Mouse (Mus musculus): ENCODE results near the gene Tubb4b. TPM values are rescaled to one million over a fixed set of nuclear protein-coding genes. Genes with fewer than 3 reads are reported as not detected.

Tubb4b gene
- polyA plus RNA-seq, 1 experiment from 2014 or later = 528 TPM

GRCm38 (mm10) chr2:25231038-25231437 is 6.5 kb upstream of the Tubb4b start:
- no peak overlapping the region for H3K27ac ChIP-seq (ENCODE audit: low read depth, low read length)
- WGBS = 54% methylated on average over 12 of the region's 12 CpGs
- H3K9ac ChIP-seq (ENCODE audit: low read length) = no peak overlapping the region
- no peaks in the 10 kb centered on the region for H3K9me3 ChIP-seq (ENCODE audit: control insufficient read depth, low read length)
- H3K4me3 ChIP-seq (ENCODE audit: low read depth, low read length) = no peak overlapping the region
- ATAC-seq (ENCODE audit: insufficient read depth, low FRiP score, low TSS enrichment) (no peak), DNase-seq (ENCODE audit: low spot score) (no peak)
- no peaks in the 10 kb centered on the region for H3K4me1 ChIP-seq (ENCODE audit: control insufficient read depth, insufficient read depth, low read length)
- no peaks in the 10 kb centered on the region for H3K36me3 ChIP-seq (ENCODE audit: control insufficient read depth, insufficient read depth, low read length)
- H3K27me3 ChIP-seq (ENCODE audit: control insufficient read depth, insufficient read depth, low read length) = no peaks in the 10 kb centered on the region
- H3K4me2 ChIP-seq (ENCODE audit: low read depth) = no peak overlapping the region

DNA sequence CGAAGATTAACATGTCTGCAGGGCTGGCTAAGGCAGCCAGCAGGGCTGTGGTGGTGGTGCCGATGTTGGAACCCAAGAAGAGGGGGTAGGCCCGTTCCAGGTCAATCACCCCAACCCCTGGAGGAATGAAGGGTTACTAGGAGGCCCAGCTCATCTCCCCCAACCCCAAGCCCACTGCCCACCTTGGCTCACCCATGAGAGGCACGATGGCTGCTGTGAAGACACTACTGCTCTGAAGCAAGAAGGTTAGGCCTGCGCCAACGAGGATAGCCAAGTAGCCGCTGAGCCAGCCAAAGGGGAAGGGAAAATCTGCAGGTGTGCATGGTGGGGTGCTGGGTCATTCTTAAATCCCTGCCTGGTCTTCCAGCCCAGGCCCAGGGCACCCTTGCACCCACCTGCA is 6.1 kb upstream of the Tubb4b start:
- Histone ChIP-seq H3K9ac (ENCODE audit: low read length) (no peak overlapping the region), H3K27me3 (ENCODE audit: control insufficient read depth, insufficient read depth, low read length) (no peaks in the 10 kb centered on the region), H3K4me3 (ENCODE audit: low read depth, low read length) (no peak overlapping the region), H3K4me1 (ENCODE audit: control insufficient read depth, insufficient read depth, low read length) (peaks cover under 1% of the 10 kb centered on the region; the same call in 1 of the 2 replicates), H3K27ac (ENCODE audit: low read depth, low read length) (no peak overlapping the region), H3K9me3 (ENCODE audit: control insufficient read depth, low read length) (no peaks in the 10 kb centered on the region), H3K36me3 (ENCODE audit: control insufficient read depth, insufficient read depth, low read length) (no peaks in the 10 kb centered on the region), H3K4me2 (ENCODE audit: low read depth) (no peak overlapping the region)
- WGBS = 91% methylated on average over 7 of the region's 7 CpGs
- no peak for DNase-seq (ENCODE audit: low spot score)
- no peak for ATAC-seq (ENCODE audit: insufficient read depth, low FRiP score, low TSS enrichment)

GRCm38 (mm10) chr2:25229582-25229981 is 5.1 kb upstream of the Tubb4b start:
- no peaks in the 10 kb centered on the region for H3K27me3 ChIP-seq (ENCODE audit: control insufficient read depth, insufficient read depth, low read length)
- no peaks in the 10 kb centered on the region for H3K9me3 ChIP-seq (ENCODE audit: control insufficient read depth, low read length)
- no peak overlapping the region for H3K27ac ChIP-seq (ENCODE audit: low read depth, low read length)
- H3K4me1 ChIP-seq (ENCODE audit: control insufficient read depth, insufficient read depth, low read length) = peaks cover 5% of the 10 kb centered on the region; the same call in 1 of the 2 replicates
- H3K4me2 ChIP-seq (ENCODE audit: low read depth) = no peak overlapping the region
- no peak for ATAC-seq (ENCODE audit: insufficient read depth, low FRiP score, low TSS enrichment)
- no peak overlapping the region for H3K4me3 ChIP-seq (ENCODE audit: low read depth, low read length)
- no peaks in the 10 kb centered on the region for H3K36me3 ChIP-seq (ENCODE audit: control insufficient read depth, insufficient read depth, low read length)
- no peak for DNase-seq (ENCODE audit: low spot score)
- H3K9ac ChIP-seq (ENCODE audit: low read length) = no peak overlapping the region
- 83% methylated on average over 5 of the region's 5 CpGs for WGBS

GRCm38 (mm10) chr2:25228995-25229530 is 4.6 kb upstream of the Tubb4b start:
- peaks cover 5% of the 10 kb centered on the region; the same call in 1 of the 2 replicates for H3K4me1 ChIP-seq (ENCODE audit: control insufficient read depth, insufficient read depth, low read length)
- no peak overlapping the region for H3K4me2 ChIP-seq (ENCODE audit: low read depth)
- DNase-seq (ENCODE audit: low spot score) (no peak), ATAC-seq (ENCODE audit: insufficient read depth, low FRiP score, low TSS enrichment) (no peak)
- no peaks in the 10 kb centered on the region for H3K9me3 ChIP-seq (ENCODE audit: control insufficient read depth, low read length)
- 0 out of 2 replicates have a peak overlapping the region, but pooled peaks have one; percentile 4 for H3K4me3 ChIP-seq (ENCODE audit: low read depth, low read length)
- H3K9ac ChIP-seq (ENCODE audit: low read length) = no peak overlapping the region
- WGBS = 70% methylated on average over 6 of the region's 6 CpGs
- no peak overlapping the region for H3K27ac ChIP-seq (ENCODE audit: low read depth, low read length)
- no peaks in the 10 kb centered on the region for H3K27me3 ChIP-seq (ENCODE audit: control insufficient read depth, insufficient read depth, low read length)
- no peaks in the 10 kb centered on the region for H3K36me3 ChIP-seq (ENCODE audit: control insufficient read depth, insufficient read depth, low read length)

- Histone ChIP-seq H3K4me1 (ENCODE audit: control insufficient read depth, insufficient read depth, low read length) (peaks cover 7% of the 10 kb centered on the region), H3K4me2 (ENCODE audit: low read depth) (0 out of 2 replicates have a peak overlapping the region, but pooled peaks have one; percentile 27), H3K9me3 (ENCODE audit: control insufficient read depth, low read length) (no peaks in the 10 kb centered on the region), H3K4me3 (ENCODE audit: low read depth, low read length) (0 out of 2 replicates have a peak overlapping the region, but pooled peaks have one; percentile 4), H3K27ac (ENCODE audit: low read depth, low read length) (no peak overlapping the region), H3K9ac (ENCODE audit: low read length) (no peak overlapping the region), H3K36me3 (ENCODE audit: control insufficient read depth, insufficient read depth, low read length) (no peaks in the 10 kb centered on the region), H3K27me3 (ENCODE audit: control insufficient read depth, insufficient read depth, low read length) (no peaks in the 10 kb centered on the region)
- WGBS = under 1% methylated on average over 7 of the region's 7 CpGs
- DNase-seq (ENCODE audit: low spot score) (peak; percentile 83), ATAC-seq (ENCODE audit: insufficient read depth, low FRiP score, low TSS enrichment) (no peak)
Measured at GRCm38 (mm10) chr2:25228431-25228889, 4.0 kb upstream of the Tubb4b start.

DNA sequence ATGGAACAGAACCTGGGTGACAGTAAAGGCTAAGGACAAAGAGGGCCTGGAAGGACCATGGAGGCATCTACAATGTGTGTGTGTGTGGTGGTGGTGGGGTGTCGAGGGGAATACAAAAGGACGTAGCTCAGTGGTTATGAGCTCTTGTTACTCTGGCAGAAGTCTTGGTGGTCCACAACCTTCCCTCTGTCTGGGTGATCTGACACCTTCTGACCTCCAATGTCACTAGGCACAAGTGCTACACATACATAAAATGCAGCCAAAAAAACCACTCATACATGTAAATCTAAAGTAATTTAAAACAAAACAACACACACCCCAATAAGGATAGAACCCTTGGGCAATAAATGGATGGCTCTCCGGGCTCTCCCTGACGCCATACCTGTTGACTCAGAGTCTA is 2.9 kb upstream of the Tubb4b start:
- H3K36me3 ChIP-seq (ENCODE audit: control insufficient read depth, insufficient read depth, low read length) = no peaks in the 10 kb centered on the region
- no peaks in the 10 kb centered on the region for H3K27me3 ChIP-seq (ENCODE audit: control insufficient read depth, insufficient read depth, low read length)
- 87% methylated on average over 4 of the region's 4 CpGs for WGBS
- no peak overlapping the region for H3K4me3 ChIP-seq (ENCODE audit: low read depth, low read length)
- no peak overlapping the region for H3K9ac ChIP-seq (ENCODE audit: low read length)
- H3K9me3 ChIP-seq (ENCODE audit: control insufficient read depth, low read length) = no peaks in the 10 kb centered on the region
- ATAC-seq (ENCODE audit: insufficient read depth, low FRiP score, low TSS enrichment) (no peak), DNase-seq (ENCODE audit: low spot score) (no peak)
- no peak overlapping the region for H3K27ac ChIP-seq (ENCODE audit: low read depth, low read length)
- no peak overlapping the region for H3K4me2 ChIP-seq (ENCODE audit: low read depth)
- H3K4me1 ChIP-seq (ENCODE audit: control insufficient read depth, insufficient read depth, low read length) = peaks cover 11% of the 10 kb centered on the region

GRCm38 (mm10) chr2:25226864-25227263 is 2.4 kb upstream of the Tubb4b start:
- Histone ChIP-seq H3K4me2 (ENCODE audit: low read depth) (no peak overlapping the region), H3K9me3 (ENCODE audit: control insufficient read depth, low read length) (no peaks in the 10 kb centered on the region), H3K4me1 (ENCODE audit: control insufficient read depth, insufficient read depth, low read length) (peaks cover 11% of the 10 kb centered on the region), H3K27me3 (ENCODE audit: control insufficient read depth, insufficient read depth, low read length) (no peaks in the 10 kb centered on the region), H3K36me3 (ENCODE audit: control insufficient read depth, insufficient read depth, low read length) (no peaks in the 10 kb centered on the region), H3K27ac (ENCODE audit: low read depth, low read length) (no peak overlapping the region), H3K9ac (ENCODE audit: low read length) (no peak overlapping the region), H3K4me3 (ENCODE audit: low read depth, low read length) (no peak overlapping the region)
- ATAC-seq (ENCODE audit: insufficient read depth, low FRiP score, low TSS enrichment) = no peak
- 79% methylated on average over 5 of the region's 5 CpGs for WGBS
- DNase-seq (ENCODE audit: low spot score) = no peak

- no peaks in the 10 kb centered on the region for H3K27me3 ChIP-seq (ENCODE audit: control insufficient read depth, insufficient read depth, low read length)
- peaks cover 11% of the 10 kb centered on the region for H3K4me1 ChIP-seq (ENCODE audit: control insufficient read depth, insufficient read depth, low read length)
- H3K9ac ChIP-seq (ENCODE audit: low read length) = peak overlapping the region; percentile 70; the same call in 1 of the 2 replicates
- WGBS = 83% methylated on average over 8 of the region's 8 CpGs
- ATAC-seq (ENCODE audit: insufficient read depth, low FRiP score, low TSS enrichment) = no peak
- peak overlapping the region; percentile 54 for H3K4me2 ChIP-seq (ENCODE audit: low read depth)
- peak overlapping the region; percentile 89; the same call in 1 of the 2 replicates for H3K27ac ChIP-seq (ENCODE audit: low read depth, low read length)
- no peaks in the 10 kb centered on the region for H3K9me3 ChIP-seq (ENCODE audit: control insufficient read depth, low read length)
- peak overlapping the region; percentile 78; the same call in 1 of the 2 replicates for H3K4me3 ChIP-seq (ENCODE audit: low read depth, low read length)
- DNase-seq (ENCODE audit: low spot score) = no peak
- H3K36me3 ChIP-seq (ENCODE audit: control insufficient read depth, insufficient read depth, low read length) = no peaks in the 10 kb centered on the region
Measured at GRCm38 (mm10) chr2:25225811-25226379, 1.4 kb upstream of the Tubb4b start.

Measured in neural tube, embryonic 11.5 days (tissue).